ENCODE assay signal across 24 mouse cellular contexts in the genomic region with DNA sequence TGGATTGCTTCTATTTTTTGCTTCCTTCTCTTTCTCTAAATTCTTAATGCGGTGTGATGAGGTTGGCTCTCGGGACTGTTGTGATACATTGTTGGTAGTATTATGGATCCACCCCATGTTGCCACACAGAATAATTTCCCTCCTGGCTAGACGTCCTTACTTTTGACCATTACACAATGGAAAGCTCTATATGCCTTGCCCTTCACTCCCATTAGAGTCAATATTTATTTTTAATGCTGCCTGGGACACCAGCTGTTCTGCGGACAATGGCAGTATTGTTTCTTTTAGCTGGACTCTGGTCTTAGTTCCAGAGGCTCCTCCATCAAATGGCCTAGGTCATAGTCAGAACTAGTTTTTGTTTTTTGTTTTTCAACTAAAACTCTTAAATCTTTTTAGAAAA. TPM values are rescaled to one million over a fixed set of nuclear protein-coding genes. Genes with fewer than 3 reads are reported as not detected.
DNase-seq lines count a peak whose midpoint lies in the region; ATAC-seq and TF ChIP-seq lines count a peak whose summit lies in the region.
"Had no signal": no experiment of that assay in that cellular context is flagged by ENCODE, and none has a peak within 500 bp of the region (broad histone marks: within the 10 kb centered on the region; RNA-seq: fewer than 3 reads in every experiment).

No protein-coding gene starts in this region.

- H3K4me3 ChIP-seq in forebrain, embryonic 11.5 days (ENCODE audit: low read depth, low read length): no peak overlapping the region
- H3K4me3 ChIP-seq in forebrain, embryonic 14.5 days (ENCODE audit: low read depth, low read length): no peak overlapping the region
- H3K4me3 ChIP-seq in stomach, postnatal 0 days (ENCODE audit: low read depth, low read length): no peak overlapping the region
- H3K4me3 ChIP-seq: hindbrain, embryonic 10.5 days; hindbrain, embryonic 15.5 days; limb, embryonic 12.5 days; midbrain, embryonic 12.5 days; myocyte; neural tube, embryonic 13.5 days had no signal

- H3K36me3 ChIP-seq in forebrain, embryonic 11.5 days (ENCODE audit: control insufficient read depth, insufficient read depth, low read length): no peaks in the 10 kb centered on the region
- H3K36me3 ChIP-seq in forebrain, embryonic 14.5 days (ENCODE audit: control insufficient read depth, insufficient read depth, low read length): no peaks in the 10 kb centered on the region
- H3K36me3 ChIP-seq in stomach, postnatal 0 days (ENCODE audit: control insufficient read depth, insufficient read depth, low read length): no peaks in the 10 kb centered on the region
- H3K36me3 ChIP-seq: G1E; hindbrain, embryonic 10.5 days; hindbrain, embryonic 15.5 days; limb, embryonic 12.5 days; midbrain, embryonic 12.5 days; neural tube, embryonic 13.5 days had no signal

- no peak for ATAC-seq in forebrain, embryonic 11.5 days (replicated peaks; ENCODE audit: low FRiP score)
- ATAC-seq in forebrain, embryonic 14.5 days: no peak
- ATAC-seq in stomach, postnatal 0 days (ENCODE audit: low FRiP score, low TSS enrichment): peak; percentile 90
- ATAC-seq: forebrain, embryonic 16.5 days had no signal

- 66% methylated on average over 4 of the region's 4 CpGs for WGBS in forebrain, embryonic 11.5 days
- 64% methylated on average over 4 of the region's 4 CpGs for WGBS in forebrain, embryonic 14.5 days
- WGBS in stomach, postnatal 0 days: 49% methylated on average over 4 of the region's 4 CpGs

- DNase-seq in forebrain, embryonic 11.5 days (ENCODE audit: low spot score): peak; percentile 9
- no peak for DNase-seq in forebrain, embryonic 14.5 days (ENCODE audit: low spot score)
- DNase-seq in forelimb bud, embryonic 11.5 days (ENCODE audit: low read depth, low spot score): peak; percentile 27
- DNase-seq in retina, embryonic 14.5 days (ENCODE audit: low spot score): peak; percentile 20
- DNase-seq in stomach, postnatal 0 days (ENCODE audit: low spot score): peak; percentile 65
- no peak for DNase-seq in adrenal gland, adult 8-10 months
- DNase-seq in layer of hippocampus, adult 11-12 months (ENCODE audit: low spot score): no peak
- DNase-seq: adrenal gland, postnatal 14 days; cerebellum, adult 11-12 months; cerebellum, postnatal 10 days; heart, postnatal 14 days; kidney, adult 8-10 months; kidney, postnatal 10 days; lung, postnatal 36 days; spleen, adult 18-20 months had no signal

- H3K4me1 ChIP-seq in forebrain, embryonic 11.5 days (replicated peaks; ENCODE audit: control insufficient read depth, insufficient read depth, low read length): no peaks in the 10 kb centered on the region; the same call in 1 of the 2 replicates
- no peaks in the 10 kb centered on the region for H3K4me1 ChIP-seq in forebrain, embryonic 14.5 days (ENCODE audit: control insufficient read depth, insufficient read depth, low read length)
- H3K4me1 ChIP-seq in stomach, postnatal 0 days (replicated peaks; ENCODE audit: control insufficient read depth, insufficient read depth): no peaks in the 10 kb centered on the region; the same call in 1 of the 2 replicates
- H3K4me1 ChIP-seq: hindbrain, embryonic 15.5 days; limb, embryonic 12.5 days had no signal

- H3K27ac ChIP-seq in forebrain, embryonic 11.5 days (ENCODE audit: low read depth, low read length): no peak overlapping the region
- H3K27ac ChIP-seq in forebrain, embryonic 14.5 days (ENCODE audit: low read depth, low read length): no peak overlapping the region
- no peak overlapping the region for H3K27ac ChIP-seq in stomach, postnatal 0 days (replicated peaks)
- H3K27ac ChIP-seq: hindbrain, embryonic 10.5 days; hindbrain, embryonic 15.5 days; limb, embryonic 12.5 days; midbrain, embryonic 12.5 days; neural tube, embryonic 13.5 days had no signal

- no peak overlapping the region for H3K9ac ChIP-seq in forebrain, embryonic 11.5 days (ENCODE audit: low read length)
- no peak overlapping the region for H3K9ac ChIP-seq in forebrain, embryonic 14.5 days (ENCODE audit: low read length)
- no peak overlapping the region for H3K9ac ChIP-seq in stomach, postnatal 0 days (ENCODE audit: low read length)
- H3K9ac ChIP-seq: hindbrain, embryonic 15.5 days; limb, embryonic 12.5 days; midbrain, embryonic 12.5 days; neural tube, embryonic 13.5 days had no signal

- no peaks in the 10 kb centered on the region for H3K9me3 ChIP-seq in forebrain, embryonic 11.5 days (ENCODE audit: control insufficient read depth, low read length)
- no peaks in the 10 kb centered on the region for H3K9me3 ChIP-seq in forebrain, embryonic 14.5 days (replicated peaks; ENCODE audit: control insufficient read depth, low read length)
- no peaks in the 10 kb centered on the region for H3K9me3 ChIP-seq in stomach, postnatal 0 days (ENCODE audit: control insufficient read depth, low read length)
- H3K9me3 ChIP-seq: G1E; hindbrain, embryonic 10.5 days; hindbrain, embryonic 15.5 days; limb, embryonic 12.5 days; midbrain, embryonic 12.5 days; neural tube, embryonic 13.5 days had no signal

- no peaks in the 10 kb centered on the region for H3K27me3 ChIP-seq in forebrain, embryonic 11.5 days (ENCODE audit: control insufficient read depth, insufficient read depth, low read length)
- H3K27me3 ChIP-seq in forebrain, embryonic 14.5 days (replicated peaks; ENCODE audit: control insufficient read depth, insufficient read depth, low read length): no peaks in the 10 kb centered on the region
- no peaks in the 10 kb centered on the region for H3K27me3 ChIP-seq in stomach, postnatal 0 days (ENCODE audit: control insufficient read depth, insufficient read depth, low read length)
- H3K27me3 ChIP-seq: hindbrain, embryonic 15.5 days; limb, embryonic 12.5 days; midbrain, embryonic 12.5 days; neural tube, embryonic 13.5 days had no signal

- TF ChIP-seq CTCF in stomach, postnatal 0 days (IDR thresholded peaks at IDR 0.05; ENCODE audit: low read depth): no peak

- no peak overlapping the region for H3K4me2 ChIP-seq in forebrain, embryonic 11.5 days (ENCODE audit: low read depth, low read length, severe bottlenecking)
- H3K4me2 ChIP-seq in forebrain, embryonic 14.5 days (ENCODE audit: low read length): no peak overlapping the region
- no peak overlapping the region for H3K4me2 ChIP-seq in stomach, postnatal 0 days (replicated peaks; ENCODE audit: low read depth)
- H3K4me2 ChIP-seq: hindbrain, embryonic 15.5 days; limb, embryonic 12.5 days; liver, embryonic 11.5 days; midbrain, embryonic 12.5 days; neural tube, embryonic 13.5 days had no signal

- TF ChIP-seq EP300 in stomach, postnatal 0 days (optimal IDR thresholded peaks at IDR 0.05): no peak

RNA-seq across cellular contexts. Expression of a gene that starts 32.1 kb away (rescaled TPM):
- polyA plus RNA-seq in forebrain, embryonic 11.5 days (2014; fragmentation: Nextera tagmentation; extraction: Ambion mirVana): 0.83 and 1.4 TPM in 2 replicates
- 4.9 and 9.0 TPM in 2 replicates for polyA plus RNA-seq in forebrain, embryonic 14.5 days (2014; fragmentation: Nextera tagmentation; extraction: Ambion mirVana)
- 5.1 and 5.4 TPM in 2 replicates for polyA plus RNA-seq in stomach, postnatal 0 days (2015; fragmentation: Nextera tagmentation; extraction: Ambion mirVana)
- 1 to 10 TPM; 4.6 to 7.4 (median 6.7) TPM for total RNA-seq in adrenal gland, adult 8-10 months (2022)
- total RNA-seq: G1E had no signal
- polyA plus RNA-seq: G1E had no signal

Comparison
In these comparisons a context has a peak if more than half of its experiments do, and no peak if none do; other contexts are left out.
1. DNase-seq: peak in forebrain, embryonic 11.5 days (single experiment), forelimb bud, embryonic 11.5 days (single experiment), retina, embryonic 14.5 days (single experiment) and stomach, postnatal 0 days (single experiment); none in forebrain, embryonic 14.5 days (single experiment), adrenal gland, adult 8-10 months (single experiment) and layer of hippocampus, adult 11-12 months (single experiment).